Mouse (Mus musculus) cerebellum, postnatal 14 days (tissue): Measurements from ENCODE around the gene Atad5.

Experiments
- DNase-seq, 2 experiments: peaks; one replicate each; pipeline ENCODE4 v3.0.0; 2021; ENCODE audit warnings: mixed read lengths in 2 of 2

The Atad5 gene

DNA sequence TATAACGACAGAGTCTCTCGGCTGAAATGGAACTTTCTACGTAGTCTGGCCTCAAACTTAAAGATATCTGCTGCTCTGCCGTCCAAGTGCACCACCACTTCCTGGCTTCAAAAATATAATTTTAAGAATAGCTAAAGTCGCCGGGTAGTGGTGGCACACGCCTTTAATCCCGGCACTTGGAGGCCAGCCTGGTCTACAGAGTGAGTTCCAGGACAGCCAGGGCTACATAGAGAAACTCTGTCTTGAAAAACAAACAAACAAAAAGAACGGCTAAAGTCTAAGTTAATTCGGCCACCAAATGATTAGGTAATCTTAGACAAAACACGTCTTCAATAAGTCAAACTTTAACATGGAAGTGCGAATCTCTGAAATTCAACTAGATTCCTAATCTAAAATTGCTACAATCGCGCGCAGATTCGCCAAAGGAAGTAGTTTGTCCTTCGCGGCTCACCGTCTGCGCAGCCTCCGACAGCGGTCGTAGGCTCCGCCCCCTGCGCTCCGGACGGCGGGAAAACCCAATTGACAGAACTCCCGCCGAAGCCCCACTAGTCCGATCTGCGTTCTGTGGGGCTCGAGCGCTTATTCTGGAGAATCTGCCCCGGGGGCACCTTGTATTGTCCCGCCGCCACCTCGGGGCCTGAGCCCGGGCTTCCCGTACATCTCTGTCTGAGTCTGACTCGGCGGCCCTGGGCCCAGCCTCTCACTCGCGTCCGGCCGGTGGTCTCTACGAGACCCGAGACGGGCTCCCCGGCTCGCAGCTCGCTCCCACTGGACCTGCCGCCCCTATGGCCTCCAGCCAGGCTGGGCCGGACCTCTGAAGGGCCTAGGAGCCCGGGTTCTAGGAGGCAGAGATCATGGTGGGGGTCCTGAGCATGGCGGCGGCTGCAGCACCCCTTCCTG is at the start of gene Atad5:
Atad5 (plus strand) TSS at position 484 of the 900 bp plus-strand sequence.
- peak; percentile 94 to 96 for DNase-seq

DNA sequence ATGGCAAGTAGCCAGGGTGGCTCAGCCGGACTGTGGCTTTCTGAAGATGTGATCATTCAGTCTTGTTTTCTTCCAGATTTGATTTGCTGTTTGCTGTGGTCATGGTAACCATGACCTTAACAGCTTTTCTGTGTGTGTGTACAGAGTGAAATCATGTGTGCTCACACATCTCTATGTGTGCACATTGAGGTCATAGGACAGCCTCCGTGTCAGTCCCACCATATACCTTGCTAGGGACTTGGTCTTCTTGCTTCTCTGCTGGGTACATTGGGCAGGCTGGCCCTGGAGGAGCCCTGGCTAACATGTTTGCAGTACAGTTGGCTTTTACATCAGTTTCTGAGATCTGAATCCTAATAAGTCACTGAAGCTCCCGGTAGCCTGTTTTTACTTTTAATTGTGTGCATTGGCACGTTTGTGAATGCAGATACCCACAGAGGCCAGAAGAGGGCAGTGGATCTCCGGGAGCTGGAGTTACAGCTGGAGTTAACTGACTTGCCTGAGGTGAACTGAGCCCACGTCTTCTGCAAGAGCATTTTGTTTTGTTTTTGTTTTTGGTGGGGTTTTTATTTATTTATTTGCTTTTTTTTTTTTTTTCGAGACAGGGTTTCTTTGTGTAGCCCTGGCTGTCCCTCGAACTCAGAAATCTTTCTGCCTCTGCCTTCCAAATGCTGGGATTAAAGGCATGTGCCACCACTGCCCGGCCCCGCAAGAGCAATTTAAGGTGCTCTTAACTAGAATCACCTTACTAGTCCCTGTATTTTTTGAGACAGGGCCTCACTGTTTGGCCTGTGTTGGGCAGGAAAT is 46.4 kb upstream of the Atad5 start:
- DNase-seq: peak; percentile 32 to 41

- no peak for DNase-seq
These were observed 45.8 kb upstream of the Atad5 start for GRCm38 (mm10) chr11:80043419-80043817.

DNA sequence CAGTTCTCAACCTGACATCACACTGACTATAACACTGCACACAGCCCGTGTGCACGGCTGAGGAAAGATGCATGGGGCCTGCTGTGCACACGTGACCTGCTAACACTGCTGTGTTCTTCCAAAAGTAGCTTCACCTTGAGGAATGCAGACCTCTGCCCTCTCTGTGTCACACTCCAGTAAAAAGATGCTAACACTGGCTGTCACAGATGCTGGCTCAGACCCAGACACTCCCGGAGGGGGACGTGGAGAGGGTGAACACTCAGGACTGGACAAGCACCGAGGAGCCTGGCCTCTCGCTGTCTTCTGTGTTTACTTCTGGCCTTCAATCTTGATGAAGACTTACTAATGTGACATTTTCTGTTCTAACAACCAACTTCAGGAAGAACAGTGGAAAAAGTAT is 42.3 kb upstream of the Atad5 start:
- DNase-seq: peak in 1 of 2 experiments; percentile 9

- no peak for DNase-seq
These were observed 39.1 kb upstream of the Atad5 start for GRCm38 (mm10) chr11:80050088-80050487.

DNA sequence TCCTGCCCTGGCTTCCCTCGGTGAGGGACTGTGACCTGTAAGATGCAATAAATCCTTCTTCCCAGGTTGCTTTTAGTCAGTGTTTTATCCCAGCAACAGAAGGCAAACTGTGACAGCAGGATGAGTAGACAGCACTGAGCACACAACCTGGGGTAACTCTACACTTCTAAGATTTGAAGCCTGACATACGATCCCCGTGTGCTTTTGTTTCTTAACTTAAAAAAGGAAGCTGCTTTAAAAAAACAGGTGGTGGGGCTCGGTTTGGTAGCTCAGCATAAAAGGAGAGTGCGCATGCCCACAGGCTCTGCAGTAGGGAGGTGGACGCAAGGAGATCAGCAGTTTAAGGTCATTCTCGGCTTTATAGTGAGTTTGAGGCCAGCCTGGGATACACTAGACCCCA is 36.7 kb upstream of the Atad5 start:
- DNase-seq: no peak

- DNase-seq: no peak
These were observed 36.0 kb upstream of the Atad5 start for GRCm38 (mm10) chr11:80053171-80053570.

DNA sequence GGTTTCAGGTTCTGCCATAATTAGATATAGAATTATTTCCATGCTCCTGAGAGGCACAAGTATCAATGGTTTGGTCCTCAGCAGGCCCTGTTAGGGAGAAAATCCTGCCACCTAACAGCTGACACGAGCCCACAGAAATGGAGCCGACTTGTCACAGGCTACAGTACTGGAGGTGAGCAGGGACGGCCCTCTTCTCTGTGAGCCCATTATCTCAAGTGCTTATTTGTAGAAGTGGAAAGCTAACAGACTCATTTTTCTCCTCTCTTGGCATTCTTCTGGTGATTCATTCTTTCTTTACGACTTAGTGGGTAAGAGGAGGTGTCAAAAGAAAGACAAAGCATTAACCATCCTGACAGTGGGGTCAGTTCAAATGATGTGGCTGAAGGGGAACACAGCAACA is 34.5 kb upstream of the Atad5 start:
- no peak for DNase-seq

DNA sequence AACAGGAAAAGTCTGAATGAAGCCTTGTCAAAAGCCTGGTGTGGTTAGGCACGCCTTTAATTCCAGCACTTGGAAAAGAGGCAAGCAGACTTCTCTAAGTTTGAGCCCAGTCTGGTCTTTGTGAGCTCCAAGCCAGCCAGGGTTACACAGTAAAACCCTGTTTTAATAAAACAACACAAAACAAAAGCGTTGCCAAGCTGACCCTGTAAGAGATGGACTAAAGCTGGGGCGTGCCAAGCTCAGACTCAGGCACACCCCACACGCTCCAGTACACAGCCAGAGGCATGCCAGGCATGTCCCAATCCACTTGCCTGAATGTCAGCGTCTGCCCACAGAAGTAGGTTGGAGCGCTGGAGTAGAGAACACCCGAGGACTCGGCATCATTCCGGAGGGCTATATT is 33.1 kb upstream of the Atad5 start:
- DNase-seq: no peak

DNA sequence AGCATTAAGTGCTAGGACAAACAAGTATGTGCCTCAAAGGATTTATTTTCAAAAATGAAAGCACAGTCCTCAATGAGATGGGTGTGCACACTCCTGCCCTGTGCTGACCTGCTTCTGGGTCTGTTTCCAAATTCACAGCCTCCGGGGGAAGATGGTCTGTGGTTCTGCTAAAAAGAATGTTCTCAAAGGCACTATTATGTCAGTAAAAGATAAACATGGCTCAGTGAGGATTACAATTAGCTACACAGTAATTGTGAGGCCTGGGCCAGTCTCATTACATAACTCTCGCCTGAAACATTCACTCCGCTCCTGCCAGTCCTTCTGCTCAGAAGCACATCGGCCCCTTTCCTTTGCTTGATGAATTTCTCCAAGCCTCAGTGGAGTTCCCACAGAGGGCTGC is 27.0 kb upstream of the Atad5 start:
- no peak for DNase-seq

DNA sequence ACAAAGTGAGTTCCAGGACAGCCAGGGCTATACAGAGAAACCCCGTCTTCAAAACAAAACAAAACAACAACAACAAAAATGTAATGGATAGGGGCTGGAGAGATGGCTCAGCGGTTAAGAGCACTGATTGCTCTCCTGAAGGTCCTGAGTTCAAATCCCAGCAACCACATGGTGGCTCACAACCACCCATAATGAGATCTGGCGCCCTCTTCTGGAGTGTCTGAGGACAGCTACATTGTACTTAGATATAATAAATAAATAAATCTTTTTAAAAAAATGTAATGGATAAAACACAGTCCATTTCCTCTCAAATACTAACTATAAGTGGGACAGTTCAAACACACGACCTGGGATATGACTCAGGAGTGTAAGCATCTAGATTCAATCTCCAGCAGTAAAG is 22.8 kb upstream of the Atad5 start:
- DNase-seq: peak in 1 of 2 experiments; percentile 24

DNA sequence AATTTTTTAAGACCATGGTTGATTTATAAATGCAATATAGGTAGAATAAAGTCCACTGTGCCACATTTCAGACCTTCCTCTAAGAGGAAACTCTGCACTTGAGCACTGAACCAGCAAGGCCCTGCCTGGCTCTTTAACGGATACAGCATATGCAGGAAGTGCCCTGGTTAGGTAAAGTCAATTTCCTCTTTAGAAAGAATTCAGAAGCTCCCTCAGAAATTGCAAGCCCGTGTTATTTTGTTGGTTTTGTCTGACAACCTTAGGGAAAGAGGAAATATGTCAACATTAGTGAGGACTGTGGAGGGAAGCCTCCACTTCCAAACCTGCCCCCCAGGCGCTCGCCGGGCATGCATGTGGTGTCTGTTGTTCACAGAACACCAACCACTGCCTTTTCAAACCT is 21.6 kb upstream of the Atad5 start:
- DNase-seq: no peak

DNA sequence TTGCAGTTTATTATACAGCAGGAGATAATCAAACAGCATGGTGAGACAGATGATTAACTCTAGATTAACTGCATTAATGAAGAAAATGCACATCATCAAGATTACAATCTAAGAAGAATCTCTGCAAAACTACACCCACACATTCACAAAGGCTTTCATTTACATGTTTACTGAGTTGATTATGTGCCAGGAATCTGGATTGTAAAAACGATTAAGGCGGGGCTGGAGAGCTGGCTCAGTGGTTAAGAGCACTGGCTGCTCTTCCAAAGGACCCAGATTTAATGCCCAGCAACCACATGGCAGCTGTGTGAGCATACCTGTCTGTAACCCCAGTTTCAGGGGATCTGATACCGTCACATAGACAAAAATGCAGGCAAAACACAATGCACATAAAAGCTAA is 19.4 kb upstream of the Atad5 start:
- DNase-seq: no peak

- DNase-seq: no peak
These were observed 18.2 kb upstream of the Atad5 start for GRCm38 (mm10) chr11:80071039-80071438.

GRCm38 (mm10) chr11:80072365-80072764 is 16.8 kb upstream of the Atad5 start:
- DNase-seq: no peak

DNA sequence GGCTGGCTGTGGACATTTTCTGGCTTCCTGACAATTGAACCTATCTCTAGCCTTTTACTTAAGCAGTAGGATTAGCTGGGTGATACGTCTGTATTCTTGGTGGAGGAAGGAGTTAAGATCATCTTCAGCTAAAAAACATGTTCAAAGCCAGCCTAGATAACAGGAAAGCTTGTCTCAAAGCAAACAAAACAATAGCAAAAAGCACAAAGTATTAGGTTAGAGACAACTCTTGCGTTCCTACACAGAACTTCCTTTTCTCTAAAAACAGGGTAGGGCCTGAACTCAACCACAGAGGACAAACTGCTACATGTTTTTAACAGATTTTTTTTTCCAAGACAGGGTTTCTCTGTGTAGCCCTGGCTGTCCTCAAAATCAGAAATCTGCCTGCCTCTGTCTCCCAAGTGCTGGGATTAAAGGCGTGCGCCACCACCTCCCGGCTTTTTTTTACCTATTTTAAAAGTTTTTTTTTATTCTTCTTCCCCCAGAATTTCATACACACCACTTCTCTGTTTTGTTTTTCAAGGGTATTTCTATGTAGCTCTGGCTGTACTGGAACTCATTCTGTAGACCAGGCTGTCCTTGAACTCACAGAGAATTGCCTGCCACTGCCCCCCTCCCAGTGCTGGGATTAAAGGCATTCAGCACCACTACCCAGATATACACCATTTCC is 13.5 kb upstream of the Atad5 start:
- no peak for DNase-seq

- no peak for DNase-seq
These were observed 11.2 kb upstream of the Atad5 start for GRCm38 (mm10) chr11:80077784-80078545.

DNA sequence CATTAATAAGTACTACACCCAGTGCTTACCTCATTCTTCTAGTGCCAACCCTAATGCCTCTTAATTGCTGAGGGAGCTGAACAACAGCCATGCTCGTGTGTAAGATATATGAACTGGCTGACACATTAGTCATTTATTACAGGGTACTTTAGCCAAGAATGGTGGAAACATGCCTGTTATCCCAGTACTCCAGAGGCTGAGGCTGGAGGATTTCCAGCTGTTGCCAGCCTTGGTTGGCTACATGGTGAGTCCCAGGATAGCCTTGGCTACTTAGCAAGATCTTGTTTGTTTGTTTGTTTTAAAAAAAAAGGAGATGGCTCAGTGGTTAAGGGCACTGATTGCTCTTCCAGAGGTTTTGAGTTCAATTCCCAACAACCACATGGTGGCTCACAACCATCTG is 10.4 kb upstream of the Atad5 start:
- DNase-seq: no peak

DNA sequence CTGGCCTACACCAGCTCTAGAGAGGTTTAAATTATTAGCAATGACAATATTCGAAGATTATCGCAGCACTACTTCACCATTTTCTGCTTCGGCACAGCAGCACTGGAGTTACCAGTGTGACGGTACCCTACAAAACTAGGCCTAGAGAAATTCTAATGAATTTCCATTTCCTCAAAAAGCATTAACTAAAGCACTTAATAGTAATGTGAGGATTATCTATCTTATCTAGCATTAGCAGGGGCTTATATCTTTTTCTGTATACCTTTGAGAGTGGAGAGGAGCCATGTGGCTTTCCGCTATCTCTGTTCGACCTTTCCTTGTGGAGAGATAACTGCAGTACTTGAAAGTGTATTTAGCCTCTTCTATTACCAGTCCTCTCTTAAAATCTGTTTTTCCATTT is 9.4 kb upstream of the Atad5 start:
- DNase-seq: no peak

GRCm38 (mm10) chr11:80080381-80080825 is 8.8 kb upstream of the Atad5 start:
- DNase-seq: no peak

DNA sequence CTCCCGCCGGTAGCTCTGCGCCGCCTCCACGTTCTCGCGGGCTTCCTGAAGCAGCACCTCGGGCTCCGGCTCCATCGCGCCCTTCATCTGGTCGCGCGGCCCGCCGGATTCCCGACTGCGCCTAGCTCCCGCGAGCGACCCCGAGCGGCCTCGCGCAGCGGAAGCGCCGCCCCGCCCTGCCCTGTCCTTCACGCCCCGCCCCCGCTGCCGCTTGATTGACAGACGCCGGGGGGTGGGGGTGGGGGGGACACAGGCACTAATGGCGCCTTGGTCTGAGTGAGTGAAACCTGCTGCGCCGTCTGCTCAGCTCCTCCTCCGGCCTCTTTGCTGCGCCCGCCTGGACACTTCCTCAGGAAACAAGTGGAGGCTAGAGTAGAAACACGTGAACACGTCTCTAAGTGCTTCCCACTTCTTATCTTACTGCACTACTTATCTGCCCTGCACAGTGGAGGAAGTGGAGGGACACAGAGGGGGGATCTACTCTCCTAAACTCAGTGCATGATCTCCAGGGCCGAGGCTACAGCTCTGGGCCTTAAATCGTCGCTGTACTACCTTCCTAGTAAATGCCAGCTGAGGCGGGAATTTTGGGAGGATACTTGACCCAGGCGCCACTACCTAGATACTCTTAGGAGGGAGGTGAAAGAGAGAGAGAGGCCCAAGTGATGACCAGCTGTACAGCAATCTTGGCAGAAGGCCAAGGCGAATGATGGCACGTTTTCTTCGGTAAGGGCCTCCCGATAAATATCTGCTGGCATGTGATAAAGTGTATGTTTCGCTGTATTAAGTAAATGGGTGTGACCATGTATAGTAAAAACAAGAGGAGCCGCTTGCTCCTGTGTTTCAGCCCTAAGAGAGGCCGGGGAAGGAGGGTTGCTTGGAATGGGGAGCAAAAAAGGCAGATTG is 8.1 kb upstream of the Atad5 start, which contains the start of gene Crlf3:
Crlf3 (minus strand) TSS at position 166 of the 903 bp plus-strand sequence.
- DNase-seq: peak; percentile 97 to 98
